Mouse (Mus musculus): Measurements from ENCODE around the gene Paqr4. TPM values are rescaled to one million over a fixed set of nuclear protein-coding genes. Genes with fewer than 3 reads are reported as not detected.

Gene Paqr4
- polyA plus RNA-seq, 1 experiment from 2014 or later = 9.0 TPM

- Histone ChIP-seq H3K9me3 (replicated peaks) (no peaks in the 10 kb centered on the region), H3K4me1 (peaks cover 10% of the 10 kb centered on the region), H3K36me3 (no peaks in the 10 kb centered on the region), H3K27ac (no peak overlapping the region), H3K4me3 (no peak overlapping the region), H3K27me3 (ENCODE audit: low read depth, poor library complexity, severe bottlenecking) (peaks cover 30% of the 10 kb centered on the region)
- no peak for DNase-seq (ENCODE audit: low spot score)
- WGBS = 82% methylated on average over 7 of the region's 7 CpGs
Measured at GRCm38 (mm10) chr17:23705525-23706104, 35.1 kb downstream of the Paqr4 start.

- WGBS = 52% methylated on average over 7 of the region's 7 CpGs
- Histone ChIP-seq H3K4me1 (peaks cover 11% of the 10 kb centered on the region), H3K27ac (no peak overlapping the region), H3K4me3 (no peak overlapping the region), H3K9me3 (replicated peaks) (no peaks in the 10 kb centered on the region), H3K36me3 (no peaks in the 10 kb centered on the region), H3K27me3 (ENCODE audit: low read depth, poor library complexity, severe bottlenecking) (peaks cover 32% of the 10 kb centered on the region)
- no peak for DNase-seq (ENCODE audit: low spot score)
Measured at GRCm38 (mm10) chr17:23704741-23705140, 35.9 kb downstream of the Paqr4 start.

- Histone ChIP-seq H3K4me3 (no peak overlapping the region), H3K27ac (no peak overlapping the region), H3K9me3 (replicated peaks) (no peaks in the 10 kb centered on the region), H3K27me3 (ENCODE audit: low read depth, poor library complexity, severe bottlenecking) (peaks cover 44% of the 10 kb centered on the region), H3K36me3 (no peaks in the 10 kb centered on the region), H3K4me1 (peaks cover 19% of the 10 kb centered on the region)
- WGBS = 89% methylated on average over 9 of the region's 9 CpGs
- no peak for DNase-seq (ENCODE audit: low spot score)
Measured at GRCm38 (mm10) chr17:23703301-23703700, 37.4 kb downstream of the Paqr4 start.

- H3K9me3 ChIP-seq (replicated peaks) = no peaks in the 10 kb centered on the region
- peak overlapping the region; percentile 78 for H3K4me3 ChIP-seq
- peaks cover 41% of the 10 kb centered on the region for H3K4me1 ChIP-seq
- H3K27me3 ChIP-seq (ENCODE audit: low read depth, poor library complexity, severe bottlenecking) = peaks cover 60% of the 10 kb centered on the region
- H3K36me3 ChIP-seq = no peaks in the 10 kb centered on the region
- peak; percentile 83 for DNase-seq (ENCODE audit: low spot score)
- peak overlapping the region; percentile 73 for H3K27ac ChIP-seq
- WGBS = under 1% methylated on average over 28 of the region's 28 CpGs
Measured at GRCm38 (mm10) chr17:23700079-23700478, 40.6 kb downstream of the Paqr4 start.

GRCm38 (mm10) chr17:23699131-23700077 lies 41.3 kb downstream of the Paqr4 start:
- H3K27me3 ChIP-seq (ENCODE audit: low read depth, poor library complexity, severe bottlenecking) = peaks cover 60% of the 10 kb centered on the region
- H3K27ac ChIP-seq = peak overlapping the region; percentile 73
- whole genome bisulfite sequencing = 3% methylated on average over 99 of the region's 101 CpGs
- DNase-seq (ENCODE audit: low spot score) = no peak
- peaks cover 44% of the 10 kb centered on the region for H3K4me1 ChIP-seq
- H3K9me3 ChIP-seq (replicated peaks) = no peaks in the 10 kb centered on the region
- peak overlapping the region; percentile 78 for H3K4me3 ChIP-seq
- no peaks in the 10 kb centered on the region for H3K36me3 ChIP-seq

- WGBS = 1% methylated on average over 3 of the region's 3 CpGs
- no peak overlapping the region for H3K4me3 ChIP-seq
- H3K9me3 ChIP-seq (replicated peaks) = no peaks in the 10 kb centered on the region
- peaks cover 48% of the 10 kb centered on the region for H3K4me1 ChIP-seq
- no peaks in the 10 kb centered on the region for H3K36me3 ChIP-seq
- DNase-seq (ENCODE audit: low spot score) = peak; percentile 62
- H3K27me3 ChIP-seq (ENCODE audit: low read depth, poor library complexity, severe bottlenecking) = peaks cover 41% of the 10 kb centered on the region
- peak overlapping the region; percentile 66 for H3K27ac ChIP-seq
Measured at GRCm38 (mm10) chr17:23695801-23696200, 44.9 kb downstream of the Paqr4 start.

GRCm38 (mm10) chr17:23694491-23694890 lies 46.2 kb downstream of the Paqr4 start:
- H3K9me3 ChIP-seq (replicated peaks) = no peaks in the 10 kb centered on the region
- peaks cover 42% of the 10 kb centered on the region for H3K4me1 ChIP-seq
- no peak overlapping the region for H3K4me3 ChIP-seq
- whole genome bisulfite sequencing = 64% methylated on average over 1 of the region's 1 CpGs
- H3K27me3 ChIP-seq (ENCODE audit: low read depth, poor library complexity, severe bottlenecking) = peaks cover 28% of the 10 kb centered on the region
- H3K36me3 ChIP-seq = no peaks in the 10 kb centered on the region
- peak overlapping the region; percentile 66 for H3K27ac ChIP-seq
- DNase-seq (ENCODE audit: low spot score) = no peak

Other genes starting within 250 kb of the Paqr4 start
- 31.3 and 31.9 TPM in 2 replicates for gene Zfp213, start 176.6 kb downstream of the Paqr4 start, polyA plus RNA-seq (2016; fragmentation: Nextera tagmentation; extraction: Ambion mirVana)
- 22.0 and 25.4 TPM in 2 replicates for gene Zfp13, start 141.4 kb downstream of the Paqr4 start, polyA plus RNA-seq (2016; fragmentation: Nextera tagmentation; extraction: Ambion mirVana)
- 0.35 and 0.38 TPM in 2 replicates for gene Zscan10, start 140.0 kb downstream of the Paqr4 start, polyA plus RNA-seq (2016; fragmentation: Nextera tagmentation; extraction: Ambion mirVana)
- gene Mmp25, start 95.6 kb downstream of the Paqr4 start, polyA plus RNA-seq (2016; fragmentation: Nextera tagmentation; extraction: Ambion mirVana) = 0.84 and 1.1 TPM in 2 replicates
- gene Bicdl2, start 80.4 kb downstream of the Paqr4 start, polyA plus RNA-seq (2016; fragmentation: Nextera tagmentation; extraction: Ambion mirVana) = 1.4 and 2.0 TPM in 2 replicates
- gene Hcfc1r1, start 67.3 kb downstream of the Paqr4 start, polyA plus RNA-seq (2016; fragmentation: Nextera tagmentation; extraction: Ambion mirVana) = 29.0 and 30.5 TPM in 2 replicates
- gene Thoc6, start 67.0 kb downstream of the Paqr4 start, polyA plus RNA-seq (2016; fragmentation: Nextera tagmentation; extraction: Ambion mirVana) = 70.4 and 71.1 TPM in 2 replicates
- gene Tnfrsf12a, start 63.4 kb downstream of the Paqr4 start, polyA plus RNA-seq (2016; fragmentation: Nextera tagmentation; extraction: Ambion mirVana) = 5.2 and 5.6 TPM in 2 replicates
- gene Cldn6, start 61.6 kb downstream of the Paqr4 start, polyA plus RNA-seq (2016; fragmentation: Nextera tagmentation; extraction: Ambion mirVana) = 32.7 and 42.1 TPM in 2 replicates
- gene Cldn9, start 56.8 kb downstream of the Paqr4 start, polyA plus RNA-seq (2016; fragmentation: Nextera tagmentation; extraction: Ambion mirVana) = 1.9 and 4.6 TPM in 2 replicates
- gene 1520401A03Rik, start 18.1 kb downstream of the Paqr4 start, polyA plus RNA-seq (2016; fragmentation: Nextera tagmentation; extraction: Ambion mirVana) = 0.13 and 0.36 TPM in 2 replicates
- gene Pkmyt1, start 14.5 kb downstream of the Paqr4 start, polyA plus RNA-seq (2016; fragmentation: Nextera tagmentation; extraction: Ambion mirVana) = 66.8 and 67.6 TPM in 2 replicates
- 13.8 and 19.5 TPM in 2 replicates for gene Kremen2, start 5.0 kb upstream of the Paqr4 start, polyA plus RNA-seq (2016; fragmentation: Nextera tagmentation; extraction: Ambion mirVana)
- gene Flywch1, start 30.7 kb upstream of the Paqr4 start, polyA plus RNA-seq (2016; fragmentation: Nextera tagmentation; extraction: Ambion mirVana) = 177 and 183 TPM in 2 replicates
- gene Flywch2, start 45.2 kb upstream of the Paqr4 start, polyA plus RNA-seq (2016; fragmentation: Nextera tagmentation; extraction: Ambion mirVana) = 37.5 and 54.1 TPM in 2 replicates
- gene Srrm2, start 49.7 kb upstream of the Paqr4 start, polyA plus RNA-seq (2016; fragmentation: Nextera tagmentation; extraction: Ambion mirVana) = 562 and 563 TPM in 2 replicates
- 1,047 and 1,081 TPM in 2 replicates for gene Elob, start 88.3 kb upstream of the Paqr4 start, polyA plus RNA-seq (2016; fragmentation: Nextera tagmentation; extraction: Ambion mirVana)
- gene Prss33, start 95.2 kb upstream of the Paqr4 start, polyA plus RNA-seq (2016; fragmentation: Nextera tagmentation; extraction: Ambion mirVana) = not detected in 2 replicates
- not detected in 2 replicates for gene Prss32, start 103.0 kb upstream of the Paqr4 start, polyA plus RNA-seq (2016; fragmentation: Nextera tagmentation; extraction: Ambion mirVana)
- 3.3 and 3.9 TPM in 2 replicates for gene Prss41, start 103.3 kb upstream of the Paqr4 start, polyA plus RNA-seq (2016; fragmentation: Nextera tagmentation; extraction: Ambion mirVana)
- not detected in 2 replicates for gene Prss21, start 127.2 kb upstream of the Paqr4 start, polyA plus RNA-seq (2016; fragmentation: Nextera tagmentation; extraction: Ambion mirVana)
- not detected in 2 replicates for gene Dcpp1, start 140.0 kb upstream of the Paqr4 start, polyA plus RNA-seq (2016; fragmentation: Nextera tagmentation; extraction: Ambion mirVana)
- not detected in 2 replicates for gene Dcpp2, start 140.0 kb upstream of the Paqr4 start, polyA plus RNA-seq (2016; fragmentation: Nextera tagmentation; extraction: Ambion mirVana)
- not detected in 2 replicates for gene Dcpp3, start 176.6 kb upstream of the Paqr4 start, polyA plus RNA-seq (2016; fragmentation: Nextera tagmentation; extraction: Ambion mirVana)
- not detected in 2 replicates for gene Sbp, start 200.8 kb upstream of the Paqr4 start, polyA plus RNA-seq (2016; fragmentation: Nextera tagmentation; extraction: Ambion mirVana)
- gene Sbpl, start 214.4 kb upstream of the Paqr4 start, polyA plus RNA-seq (2016; fragmentation: Nextera tagmentation; extraction: Ambion mirVana) = not detected in 2 replicates
- gene Prss30, start 239.7 kb upstream of the Paqr4 start, polyA plus RNA-seq (2016; fragmentation: Nextera tagmentation; extraction: Ambion mirVana) = not detected in 2 replicates

Measured in limb, embryonic 10.5 days (tissue).